Mouse (Mus musculus): ENCODE data around the gene Mllt3.
"Not testable (repeated sequence)": the region's sequence is repeated elsewhere in the genome, so short reads cannot be mapped to it uniquely, and the experiment has no call there.

The Mllt3 gene

GRCm38 (mm10) chr4:88012774-88013173 is 20.4 kb downstream of the Mllt3 start:
- DNase-seq (ENCODE audit: low read depth, low spot score): peak; percentile 50

- no peak for DNase-seq (ENCODE audit: low read depth, low spot score)
These were observed 21.1 kb downstream of the Mllt3 start for GRCm38 (mm10) chr4:88011870-88012572.

- DNase-seq (ENCODE audit: low read depth, low spot score): no peak
These were observed 22.7 kb downstream of the Mllt3 start for GRCm38 (mm10) chr4:88010441-88010840.

GRCm38 (mm10) chr4:88005801-88006200 is 27.4 kb downstream of the Mllt3 start:
- DNase-seq (ENCODE audit: low read depth, low spot score): no peak

GRCm38 (mm10) chr4:88003159-88003948 is 29.8 kb downstream of the Mllt3 start:
- DNase-seq (ENCODE audit: low read depth, low spot score): no peak

- DNase-seq (ENCODE audit: low read depth, low spot score): no peak
These were observed 41.5 kb downstream of the Mllt3 start for GRCm38 (mm10) chr4:87991710-87992109.

GRCm38 (mm10) chr4:87990940-87991339 is 42.2 kb downstream of the Mllt3 start:
- no peak for DNase-seq (ENCODE audit: low read depth, low spot score)

- no peak for DNase-seq (ENCODE audit: low read depth, low spot score)
These were observed 47.9 kb downstream of the Mllt3 start for GRCm38 (mm10) chr4:87985281-87985680.

- no peak for DNase-seq (ENCODE audit: low read depth, low spot score)
These were observed 48.6 kb downstream of the Mllt3 start for GRCm38 (mm10) chr4:87984589-87984988.

- DNase-seq (ENCODE audit: low read depth, low spot score): no peak
These were observed 49.1 kb downstream of the Mllt3 start for GRCm38 (mm10) chr4:87984091-87984490.

GRCm38 (mm10) chr4:87982578-87982977 is 50.6 kb downstream of the Mllt3 start:
- no peak for DNase-seq (ENCODE audit: low read depth, low spot score)

GRCm38 (mm10) chr4:87977820-87978448 is 55.2 kb downstream of the Mllt3 start:
- peak; percentile 35 for DNase-seq (ENCODE audit: low read depth, low spot score)

- no peak for DNase-seq (ENCODE audit: low read depth, low spot score)
These were observed 67.3 kb downstream of the Mllt3 start for GRCm38 (mm10) chr4:87965836-87966235.

GRCm38 (mm10) chr4:87964890-87965289 is 68.3 kb downstream of the Mllt3 start:
- not testable (repeated sequence) for DNase-seq (ENCODE audit: low read depth, low spot score)

GRCm38 (mm10) chr4:87963773-87964076 is 69.4 kb downstream of the Mllt3 start:
- no peak for DNase-seq (ENCODE audit: low read depth, low spot score)

GRCm38 (mm10) chr4:87963055-87963772 is 70.0 kb downstream of the Mllt3 start:
- DNase-seq (ENCODE audit: low read depth, low spot score): no peak

GRCm38 (mm10) chr4:87961872-87962271 is 71.3 kb downstream of the Mllt3 start:
- no peak for DNase-seq (ENCODE audit: low read depth, low spot score)

GRCm38 (mm10) chr4:87957852-87958251 is 75.3 kb downstream of the Mllt3 start:
- DNase-seq (ENCODE audit: low read depth, low spot score): no peak

- DNase-seq (ENCODE audit: low read depth, low spot score): no peak
These were observed 76.0 kb downstream of the Mllt3 start for GRCm38 (mm10) chr4:87957198-87957597.

GRCm38 (mm10) chr4:87955132-87955531 is 78.0 kb downstream of the Mllt3 start:
- DNase-seq (ENCODE audit: low read depth, low spot score): no peak

- DNase-seq (ENCODE audit: low read depth, low spot score): no peak
These were observed 78.6 kb downstream of the Mllt3 start for GRCm38 (mm10) chr4:87954421-87955083.

Measured in mesoderm, embryonic 11.5 days (tissue).